Mouse (Mus musculus) lung, embryonic 14.5 days (tissue): Measurements from ENCODE around the gene Nectin2. TPM values are rescaled to one million over a fixed set of nuclear protein-coding genes. Genes with fewer than 3 reads are reported as not detected.

Source experiments
- ATAC-seq: fragments of 200-750 bp; cut with Nextera tagmentation; 2 replicates; pipeline ENCODE4 v1.8.0; 2017; ENCODE audit warnings: mild to moderate bottlenecking, moderate TSS enrichment, moderate library complexity; ENCODE audit not compliant: insufficient read depth
- DNase-seq: peaks from one replicate; pipeline ENCODE4 v3.0.0-alpha.2; 2015
- H3K27ac ChIP-seq: fragments of 300-500 bp; sonication (generic); 2 replicates; pipeline ENCODE4 v1.5.1; 2014; ENCODE audit warnings: low read depth, mild to moderate bottlenecking, moderate library complexity
- H3K27me3 ChIP-seq: fragments of 300-500 bp; sonication (generic); 2 replicates; pipeline ENCODE4 v1.6.1; 2014; ENCODE audit warnings: low read length, control low read depth; ENCODE audit not compliant: insufficient read depth
- H3K36me3 ChIP-seq: fragments of 300-500 bp; sonication (generic); 2 replicates; pipeline ENCODE4 v1.6.1; 2014; ENCODE audit warnings: control low read depth; ENCODE audit not compliant: insufficient read depth
- H3K4me1 ChIP-seq: fragments of 300-500 bp; sonication (generic); 2 replicates; pipeline ENCODE4 v1.6.1; 2014; ENCODE audit warnings: antibody characterized with exemption, control low read depth; ENCODE audit not compliant: insufficient read depth
- H3K4me2 ChIP-seq: fragments of 300-500 bp; sonication (generic); 2 replicates; pipeline ENCODE4 v1.6.1; 2014; ENCODE audit warnings: mild to moderate bottlenecking
- H3K4me3 ChIP-seq: fragments of 300-500 bp; sonication (generic); 2 replicates; pipeline ENCODE4 v1.5.1; 2014; ENCODE audit warnings: low read depth, low read length
- H3K9ac ChIP-seq: fragments of 300-500 bp; sonication (generic); 2 replicates; pipeline ENCODE4 v1.6.1; 2014
- H3K9me3 ChIP-seq: fragments of 300-500 bp; sonication (generic); 2 replicates; pipeline ENCODE4 v1.6.1; 2016; ENCODE audit warnings: low read depth, low read length, control low read depth
- CTCF ChIP-seq: IDR thresholded peaks from 2 replicates; pipeline ENCODE4 v1.5.1; 2016; ENCODE audit warnings: antibody characterized with exemption, low read depth
- WGBS: fragments of 180-500 bp; shearing (Covaris S2); extraction: QIAGEN DNeasy Blood & Tissue Kit; methylation state at CpG from one replicate; pipeline ENCODE4 v1.1.7; 2014; 5-methylcytosine and 5-hydroxymethylcytosine counted together
- polyA plus RNA-seq: library from polyadenylated mRNA; unstranded; fragments of >200 nt; fragmentation: Nextera tagmentation; extraction: Ambion mirVana; gene quantifications from 2 replicates; pipeline ENCODE4 v1.2.1, GENCODE M21; 2014

Gene Nectin2
- polyA plus RNA-seq, 1 experiment from 2014 or later: 125 TPM

DNA sequence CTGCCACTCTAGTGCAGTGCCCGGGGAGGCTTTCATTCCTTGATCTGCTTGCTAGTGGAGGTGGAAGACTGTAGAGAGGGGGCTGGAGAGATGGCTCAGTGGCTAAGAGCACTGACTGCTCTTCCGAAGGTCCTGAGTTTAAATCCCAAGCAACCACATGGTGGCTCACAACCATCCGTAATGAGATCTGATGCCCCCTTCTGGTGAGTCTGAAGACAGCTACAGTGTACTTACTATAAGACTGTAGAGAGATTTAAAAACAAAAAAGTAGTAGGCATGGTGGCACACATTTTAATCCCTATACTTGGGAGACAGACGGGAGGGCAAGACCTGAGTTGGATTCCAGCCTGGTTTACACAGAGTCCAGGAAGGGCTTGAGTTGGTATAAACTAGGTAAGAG, 37.9 kb downstream of the Nectin2 start:
- ATAC-seq (no peak), DNase-seq (peak; percentile 63)
- WGBS: 68% methylated on average over 4 of the region's 4 CpGs
- Histone ChIP-seq H3K36me3 (peaks cover 68% of the 10 kb centered on the region), H3K4me3 (no peak overlapping the region), H3K4me2 (no peak overlapping the region), H3K27me3 (no peaks in the 10 kb centered on the region), H3K4me1 (no peaks in the 10 kb centered on the region), H3K27ac (no peak overlapping the region), H3K9ac (no peak overlapping the region), H3K9me3 (no peaks in the 10 kb centered on the region)
- peak; percentile 59 for TF ChIP-seq CTCF

DNA sequence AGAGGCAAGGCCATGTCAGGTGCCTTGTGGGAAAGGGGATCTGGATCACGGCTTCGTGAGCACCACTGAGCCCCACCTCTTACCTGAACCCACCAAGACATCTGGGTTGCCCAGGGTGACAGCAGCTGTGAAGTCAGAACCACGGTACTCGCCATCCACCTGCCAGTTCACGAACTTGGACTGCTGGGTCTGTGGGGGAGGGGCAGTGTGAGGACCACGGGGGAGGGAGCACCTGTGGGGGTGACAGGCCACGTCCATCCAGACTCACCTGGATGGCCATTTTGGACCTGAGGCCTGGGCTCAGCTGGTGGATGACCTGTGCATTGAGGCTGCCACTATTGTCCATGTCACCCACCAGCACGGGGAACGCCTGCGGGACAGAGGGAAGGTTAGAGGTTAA, 39.6 kb downstream of the Nectin2 start:
- no peak for TF ChIP-seq CTCF
- Histone ChIP-seq H3K36me3 (peaks cover 71% of the 10 kb centered on the region), H3K4me1 (no peaks in the 10 kb centered on the region), H3K9me3 (no peaks in the 10 kb centered on the region), H3K9ac (no peak overlapping the region), H3K27ac (no peak overlapping the region), H3K4me3 (no peak overlapping the region), H3K27me3 (no peaks in the 10 kb centered on the region), H3K4me2 (no peak overlapping the region)
- no peak for DNase-seq
- 85% methylated on average over 10 of the region's 10 CpGs for WGBS
- no peak for ATAC-seq

DNA sequence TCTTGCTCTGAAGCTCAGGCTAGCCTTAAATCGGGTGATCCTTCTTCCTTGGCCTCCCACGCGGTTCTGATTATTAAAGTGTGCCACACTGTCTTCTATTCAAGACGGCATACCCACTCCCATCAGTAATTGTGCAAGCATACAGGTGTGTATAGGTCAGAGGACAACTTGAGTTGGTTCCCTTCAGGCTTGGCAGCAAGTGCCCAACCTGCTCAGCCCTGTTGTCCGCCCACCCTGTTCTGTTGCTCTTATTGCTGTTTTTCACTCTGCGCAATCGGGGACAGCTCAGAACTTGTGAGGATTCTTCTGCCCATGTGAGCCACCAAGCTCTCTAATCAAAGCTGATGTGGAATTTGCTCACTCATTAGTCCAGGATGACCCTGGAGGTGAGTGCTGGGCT, 45.0 kb downstream of the Nectin2 start:
- Histone ChIP-seq H3K4me1 (no peaks in the 10 kb centered on the region), H3K4me3 (no peak overlapping the region), H3K27me3 (no peaks in the 10 kb centered on the region), H3K36me3 (peaks cover 75% of the 10 kb centered on the region), H3K4me2 (no peak overlapping the region), H3K27ac (no peak overlapping the region), H3K9ac (no peak overlapping the region), H3K9me3 (no peaks in the 10 kb centered on the region)
- no peak for TF ChIP-seq CTCF
- WGBS: 91% methylated on average over 7 of the region's 7 CpGs
- ATAC-seq: no peak
- no peak for DNase-seq

DNA sequence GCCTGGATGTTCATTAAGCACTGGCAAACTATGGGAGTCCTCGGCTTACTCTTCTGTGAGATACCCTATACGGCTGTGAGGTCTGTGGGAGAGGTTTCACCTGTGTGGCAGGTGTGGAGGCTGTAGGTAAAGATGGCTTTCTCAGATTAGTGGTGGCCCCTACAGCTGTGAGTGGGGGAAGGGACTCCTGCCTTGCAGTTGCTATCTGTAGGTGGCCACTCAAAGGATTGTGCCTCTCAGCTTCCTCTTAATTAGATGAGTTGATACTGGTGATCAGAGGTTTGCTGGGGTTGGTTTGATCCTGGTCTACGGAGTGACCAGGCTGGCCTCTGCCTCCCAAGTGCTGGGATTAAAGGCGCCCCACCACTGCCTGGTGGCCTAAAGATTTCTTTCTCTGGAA, 45.8 kb downstream of the Nectin2 start:
- 81% methylated on average over 4 of the region's 4 CpGs for WGBS
- no peak overlapping the region for H3K9ac ChIP-seq
- TF ChIP-seq CTCF: no peak
- H3K36me3 ChIP-seq: peaks cover 69% of the 10 kb centered on the region
- ATAC-seq (no peak), DNase-seq (no peak)
- H3K4me1 ChIP-seq: 0 out of 2 replicates have a peak, but pooled peaks cover under 1% of the 10 kb centered on the region
- H3K4me2 ChIP-seq: no peak overlapping the region
- H3K27ac ChIP-seq: no peak overlapping the region
- H3K4me3 ChIP-seq: no peak overlapping the region
- no peaks in the 10 kb centered on the region for H3K27me3 ChIP-seq
- no peaks in the 10 kb centered on the region for H3K9me3 ChIP-seq

DNA sequence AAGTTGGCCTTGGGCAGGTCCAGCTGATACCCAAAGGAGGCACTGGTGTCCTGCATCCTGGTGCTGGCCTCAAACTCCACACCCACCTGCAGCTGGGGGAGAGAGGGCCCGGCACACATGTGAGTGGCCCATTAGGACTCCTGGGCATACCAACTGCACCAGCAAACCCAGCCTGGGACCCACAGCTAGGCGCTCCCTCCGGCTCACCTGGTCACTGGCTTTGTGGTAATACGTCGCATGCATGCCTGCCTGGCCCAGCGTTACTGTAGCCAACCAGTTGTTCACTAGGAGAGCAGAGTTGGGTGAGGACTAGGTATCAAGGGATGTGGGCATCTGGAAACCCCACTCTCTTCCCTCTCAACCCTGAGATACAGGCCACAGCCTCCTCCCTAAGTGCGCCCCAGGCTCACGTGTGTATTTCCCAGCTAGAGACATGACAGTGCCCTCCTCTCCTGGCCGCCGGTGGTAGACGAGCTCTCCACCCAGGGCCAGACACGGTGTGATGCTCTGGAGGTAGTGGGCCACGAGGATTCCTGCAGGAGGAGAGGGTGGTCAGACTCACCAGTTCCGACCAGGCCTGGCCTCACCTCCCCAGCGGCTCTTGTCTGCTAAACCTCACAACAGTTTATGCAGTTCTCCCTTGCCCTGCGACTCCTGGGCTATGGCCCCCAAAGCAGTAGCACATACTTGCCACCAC, 47.3 kb downstream of the Nectin2 start:
- H3K36me3 ChIP-seq: peaks cover 55% of the 10 kb centered on the region
- H3K9ac ChIP-seq: no peak overlapping the region
- WGBS: 88% methylated on average over 16 of the region's 16 CpGs

DNA sequence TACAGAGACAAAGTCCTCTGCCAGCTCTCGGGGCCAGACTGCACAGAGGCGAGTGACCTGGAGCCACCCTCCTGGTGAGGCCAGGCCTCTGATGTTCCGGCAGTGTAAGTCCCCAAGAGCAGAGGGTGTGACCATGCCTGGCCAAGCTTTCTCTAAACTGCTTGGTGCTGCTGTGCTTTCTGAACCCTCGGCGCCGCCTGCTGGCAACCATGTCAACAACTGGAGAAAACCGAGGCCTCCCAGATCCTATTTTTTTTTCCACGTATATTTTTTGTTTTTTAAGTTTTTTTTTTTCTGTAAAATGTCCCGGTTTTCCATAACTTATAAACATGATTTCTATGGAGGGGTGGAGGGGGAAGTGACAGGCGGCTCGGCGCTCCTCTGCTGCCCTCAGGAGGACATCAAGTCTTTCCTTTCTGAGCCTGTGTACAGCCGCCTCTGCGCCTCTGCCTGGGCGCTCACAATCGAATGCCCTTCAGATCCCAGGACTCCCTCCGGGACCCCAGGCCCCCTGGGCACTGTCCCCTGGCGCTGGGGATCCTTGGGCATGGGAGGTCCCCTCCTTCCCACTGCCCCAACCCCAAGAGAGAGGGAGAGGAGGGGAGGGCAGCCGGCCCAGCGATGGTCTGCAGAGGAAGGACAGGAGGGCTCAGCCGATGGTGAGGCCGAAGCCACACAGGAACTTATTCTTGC, 49.1 kb downstream of the Nectin2 start:
- ATAC-seq: peak; percentile 62
- TF ChIP-seq CTCF: peak; percentile 76
- Histone ChIP-seq H3K4me3 (no peak overlapping the region), H3K4me1 (peaks cover 8% of the 10 kb centered on the region; the same call in 1 of the 2 replicates), H3K27me3 (no peaks in the 10 kb centered on the region), H3K9ac (no peak overlapping the region), H3K9me3 (no peaks in the 10 kb centered on the region; the same call in 1 of the 2 replicates), H3K4me2 (peak overlapping the region; percentile 5; the same call in 1 of the 2 replicates), H3K36me3 (peaks cover 51% of the 10 kb centered on the region), H3K27ac (peak overlapping the region; percentile 30; the same call in 1 of the 2 replicates)
- 25% methylated on average over 22 of the region's 22 CpGs for WGBS
- peak; percentile 89 for DNase-seq

More for the DNA sequence above, 47.3 kb downstream of the Nectin2 start:
- Histone ChIP-seq H3K27me3 (no peaks in the 10 kb centered on the region), H3K27ac (no peak overlapping the region), H3K4me1 (peaks cover 8% of the 10 kb centered on the region; the same call in 1 of the 2 replicates), H3K4me2 (no peak overlapping the region), H3K9me3 (no peaks in the 10 kb centered on the region), H3K4me3 (no peak overlapping the region)
- no peak for DNase-seq
- no peak for TF ChIP-seq CTCF
- no peak for ATAC-seq

DNA sequence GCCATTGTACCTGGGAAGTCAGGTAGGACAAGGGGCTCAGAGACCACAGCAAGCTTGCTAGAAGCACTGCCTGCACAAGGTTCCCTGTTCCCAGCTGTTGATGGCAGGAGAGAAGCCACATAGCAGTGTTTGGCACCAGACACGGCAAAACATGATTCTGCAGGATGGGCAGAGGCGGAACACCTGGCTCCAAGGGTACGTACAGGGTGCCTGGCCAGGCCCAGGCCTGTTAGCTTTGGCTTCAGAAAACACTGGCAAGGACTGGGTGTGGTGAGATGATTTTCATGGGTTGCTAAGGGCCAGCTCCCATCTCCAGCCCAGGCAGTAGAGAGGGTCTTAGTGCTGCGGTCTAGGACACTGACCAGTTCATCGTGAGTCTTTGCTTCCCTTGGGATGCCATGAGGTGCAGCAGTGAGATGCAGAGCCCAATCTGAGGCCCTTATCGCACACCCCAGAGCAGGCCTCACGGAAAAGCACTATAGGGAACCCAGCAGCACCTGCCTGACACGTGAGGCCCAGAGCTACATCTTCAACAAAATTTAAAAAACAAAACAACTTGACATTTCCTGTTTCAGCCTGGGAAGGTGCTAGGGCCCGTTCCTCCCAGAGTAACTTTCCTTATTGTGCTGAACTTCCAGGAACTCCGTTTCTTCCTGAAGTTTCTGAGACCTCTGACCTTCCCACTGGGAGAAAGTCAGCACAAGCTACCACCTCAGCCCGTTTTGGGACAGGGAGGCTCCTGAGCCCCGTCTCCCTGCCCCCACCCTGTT, 49.8 kb downstream of the Nectin2 start:
- H3K9me3 ChIP-seq: no peaks in the 10 kb centered on the region; the same call in 1 of the 2 replicates
- no peak overlapping the region for H3K4me3 ChIP-seq
- TF ChIP-seq CTCF: no peak
- H3K27me3 ChIP-seq: no peaks in the 10 kb centered on the region
- no peak overlapping the region for H3K9ac ChIP-seq
- 52% methylated on average over 12 of the region's 12 CpGs for WGBS
- ATAC-seq (no peak), DNase-seq (no peak)
- peak overlapping the region; percentile 5; the same call in 1 of the 2 replicates for H3K4me2 ChIP-seq
- H3K36me3 ChIP-seq: peaks cover 49% of the 10 kb centered on the region
- peaks cover 8% of the 10 kb centered on the region; the same call in 1 of the 2 replicates for H3K4me1 ChIP-seq
- H3K27ac ChIP-seq: peak overlapping the region; percentile 30; the same call in 1 of the 2 replicates
